Mouse (Mus musculus): Measurements from ENCODE around the gene Capn9. TPM values are rescaled to one million over a fixed set of nuclear protein-coding genes. Genes with fewer than 3 reads are reported as not detected.

Capn9 gene
- total RNA-seq, 2 experiments from 2014 or later = not detected

Other genes starting within 250 kb of the Capn9 start
- gene Pgbd5, start 136.5 kb upstream of the Capn9 start, total RNA-seq (2015; ENCODE audit: low replicate concordance) = not detected in 2 replicates
- gene Pgbd5, start 136.5 kb upstream of the Capn9 start, total RNA-seq (2017; ENCODE audit: low replicate concordance) = not detected in 2 replicates
- gene Cog2, start 55.3 kb upstream of the Capn9 start, total RNA-seq (2015; ENCODE audit: low replicate concordance) = 4.6 and 8.2 TPM in 2 replicates
- 15.4 and 35.0 TPM in 2 replicates for gene Cog2, start 55.3 kb upstream of the Capn9 start, total RNA-seq (2017; ENCODE audit: low replicate concordance)
- gene Agt, start 6.4 kb upstream of the Capn9 start, total RNA-seq (2015; ENCODE audit: low replicate concordance) = not detected in 2 replicates
- not detected in 2 replicates for gene Agt, start 6.4 kb upstream of the Capn9 start, total RNA-seq (2017; ENCODE audit: low replicate concordance)
- gene 2310022B05Rik, start 87.3 kb downstream of the Capn9 start, total RNA-seq (2015; ENCODE audit: low replicate concordance) = 16.5 and 19.0 TPM in 2 replicates
- 9.8 and 16.9 TPM in 2 replicates for gene 2310022B05Rik, start 87.3 kb downstream of the Capn9 start, total RNA-seq (2017; ENCODE audit: low replicate concordance)
- 13.1 and 15.3 TPM in 2 replicates for gene Ttc13, start 145.9 kb downstream of the Capn9 start, total RNA-seq (2015; ENCODE audit: low replicate concordance)
- 8.8 and 18.3 TPM in 2 replicates for gene Ttc13, start 145.9 kb downstream of the Capn9 start, total RNA-seq (2017; ENCODE audit: low replicate concordance)
- 2.5 TPM in 1 of 2 replicates, not detected in the other for gene Arv1, start 146.0 kb downstream of the Capn9 start, total RNA-seq (2015; ENCODE audit: low replicate concordance)
- 1.1 TPM in 1 of 2 replicates, not detected in the other for gene Arv1, start 146.0 kb downstream of the Capn9 start, total RNA-seq (2017; ENCODE audit: low replicate concordance)
- 1.3 TPM in 1 of 2 replicates, not detected in the other for gene Fam89a, start 175.7 kb downstream of the Capn9 start, total RNA-seq (2015; ENCODE audit: low replicate concordance)
- not detected in 2 replicates for gene Fam89a, start 175.7 kb downstream of the Capn9 start, total RNA-seq (2017; ENCODE audit: low replicate concordance)
- gene Trim67, start 217.0 kb downstream of the Capn9 start, total RNA-seq (2015; ENCODE audit: low replicate concordance) = not detected in 2 replicates
- gene Trim67, start 217.0 kb downstream of the Capn9 start, total RNA-seq (2017; ENCODE audit: low replicate concordance) = not detected in 2 replicates

All from erythroblast, adult 5-6 weeks (primary cell).